Mouse (Mus musculus) liver, adult 2 months (tissue): ENCODE data around the gene Pcbp1. TPM values are rescaled to one million over a fixed set of nuclear protein-coding genes. Genes with fewer than 3 reads are reported as not detected.
A peak's percentile ranks its signal among the peaks of the same experiment; 100 is the strongest.

ENCODE experiments used
- DNase-seq: peaks from one replicate; pipeline ENCODE4 v3.0.0-alpha.2; 2011; ENCODE audit warnings: low read depth, low spot score; ENCODE audit errors: extremely low read depth
- H3K27ac ChIP-seq: fragments of 200-500 bp; replicated peaks from 2 replicates; pipeline ENCODE4 v1.5.1; 2012; ENCODE audit warnings: low read depth, mild to moderate bottlenecking, control low read depth, inconsistent platforms, low read length; ENCODE audit not compliant: insufficient read depth
- H3K27me3 ChIP-seq: fragments of 200-500 bp; 2 replicates; pipeline ENCODE4 v1.6.1; 2012; ENCODE audit warnings: mild to moderate bottlenecking, moderate library complexity, low read length, inconsistent platforms; ENCODE audit not compliant: control insufficient read depth, insufficient read depth
- H3K36me3 ChIP-seq: fragments of 200-500 bp; 2 replicates; pipeline ENCODE4 v1.6.1; 2012; ENCODE audit warnings: low read length, inconsistent platforms; ENCODE audit not compliant: control insufficient read depth, insufficient read depth
- H3K4me1 ChIP-seq: fragments of 200-500 bp; 2 replicates; pipeline ENCODE4 v1.6.1; 2011; ENCODE audit warnings: low read length; ENCODE audit not compliant: control insufficient read depth, insufficient read depth
- H3K4me3 ChIP-seq: fragments of 200-500 bp; 2 replicates; pipeline ENCODE4 v1.5.1; 2011; ENCODE audit warnings: low read depth, mild to moderate bottlenecking, control low read depth, low read length, moderate library complexity; ENCODE audit not compliant: insufficient read depth
- H3K79me2 ChIP-seq: fragments of 200-500 bp; 2 replicates; pipeline ENCODE4 v1.6.1; 2012; ENCODE audit warnings: inconsistent platforms, mild to moderate bottlenecking, low read length, moderate library complexity; ENCODE audit not compliant: control insufficient read depth, insufficient read depth
- H3K9ac ChIP-seq: fragments of 200-500 bp; 2 replicates; pipeline ENCODE4 v1.6.1; 2012; ENCODE audit warnings: low read depth, mild to moderate bottlenecking, control low read depth, inconsistent platforms, low read length
- CTCF ChIP-seq: fragments of 200-500 bp; IDR thresholded peaks from 2 replicates; pipeline ENCODE4 v1.5.1; 2011; ENCODE audit warnings: low read depth, low read length, control low read depth
- POLR2A ChIP-seq: fragments of 200-500 bp; IDR thresholded peaks from 2 replicates; pipeline ENCODE4 v1.6.1; 2011; ENCODE audit warnings: low read length, control low read depth; ENCODE audit not compliant: insufficient read depth; ENCODE audit errors: extremely low read depth
- whole genome bisulfite sequencing: fragments of 180-500 bp; shearing (Covaris S2); methylation state at CpG from one replicate; pipeline ENCODE4 v1.1.7; 2018; 5-methylcytosine and 5-hydroxymethylcytosine counted together
- polyA plus RNA-seq: library from polyadenylated mRNA; depleted of rRNA; stranded (reverse); fragments of >200 nt; gene quantifications from 2 replicates; pipeline ENCODE4 v1.2.3, GENCODE M21; 2012
- total RNA-seq: library from RNA; depleted of rRNA; stranded (reverse); fragments of >200 nt; gene quantifications from 2 replicates; pipeline ENCODE4 v1.2.3, GENCODE M21; 2014

Pcbp1 gene
- total and polyA plus RNA-seq, 2 experiments = 38.2 to 119 TPM

GRCm38 (mm10) chr6:86522001-86522911, 3.9 kb downstream of the Pcbp1 start:
- Histone ChIP-seq H3K36me3 (peaks cover 2% of the 10 kb centered on the region; the same call in 1 of the 2 replicates), H3K4me3 (no peak overlapping the region), H3K79me2 (peaks cover 12% of the 10 kb centered on the region; the same call in 1 of the 2 replicates), H3K9ac (no peak overlapping the region), H3K27me3 (no peaks in the 10 kb centered on the region), H3K27ac (no peak overlapping the region), H3K4me1 (peaks cover 6% of the 10 kb centered on the region)
- WGBS = 87% methylated on average over 5 of the region's 5 CpGs
- no peak for DNase-seq
- no peak for TF ChIP-seq POLR2A
- no peak for TF ChIP-seq CTCF

GRCm38 (mm10) chr6:86519767-86520345, 6.3 kb downstream of the Pcbp1 start:
- 85% methylated on average over 3 of the region's 3 CpGs for WGBS
- H3K4me3 ChIP-seq = no peak overlapping the region
- no peak overlapping the region for H3K9ac ChIP-seq
- H3K4me1 ChIP-seq = peaks cover 6% of the 10 kb centered on the region
- no peak for DNase-seq
- H3K79me2 ChIP-seq = peaks cover 5% of the 10 kb centered on the region; the same call in 1 of the 2 replicates
- no peaks in the 10 kb centered on the region for H3K27me3 ChIP-seq
- peaks cover 2% of the 10 kb centered on the region; the same call in 1 of the 2 replicates for H3K36me3 ChIP-seq
- TF ChIP-seq CTCF = no peak
- TF ChIP-seq POLR2A = no peak
- no peak overlapping the region for H3K27ac ChIP-seq

GRCm38 (mm10) chr6:86516021-86516420, 10.1 kb downstream of the Pcbp1 start:
- H3K4me3 ChIP-seq = no peak overlapping the region
- TF ChIP-seq POLR2A (no peak), CTCF (no peak)
- no peaks in the 10 kb centered on the region for H3K79me2 ChIP-seq
- no peak overlapping the region for H3K9ac ChIP-seq
- no peaks in the 10 kb centered on the region for H3K27me3 ChIP-seq
- WGBS = 88% methylated on average over 1 of the region's 1 CpGs
- H3K4me1 ChIP-seq = no peaks in the 10 kb centered on the region
- peak overlapping the region; percentile 27; the same call in 1 of the 2 replicates for H3K27ac ChIP-seq
- no peaks in the 10 kb centered on the region for H3K36me3 ChIP-seq
- DNase-seq = no peak

DNA sequence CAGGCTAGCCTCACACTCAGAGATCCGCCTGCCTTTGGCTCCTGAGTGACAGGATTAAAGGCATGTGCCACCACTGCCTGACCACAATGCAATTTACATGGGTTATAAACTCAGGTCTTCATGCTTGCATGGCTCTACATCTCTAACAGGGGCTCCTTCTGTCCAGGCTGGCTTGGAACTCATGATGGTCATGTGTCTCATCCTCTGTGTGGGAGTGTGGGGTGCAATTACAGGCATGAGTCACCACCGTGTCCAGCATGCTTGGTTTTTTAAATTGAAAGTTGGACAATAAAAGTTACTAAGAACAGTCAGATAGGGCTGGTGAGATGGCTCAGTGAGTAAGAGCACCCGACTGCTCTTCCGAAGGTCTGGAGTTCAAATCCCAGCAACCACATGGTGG, 12.8 kb downstream of the Pcbp1 start:
- DNase-seq = no peak
- 94% methylated on average over 4 of the region's 4 CpGs for WGBS
- Histone ChIP-seq H3K9ac (no peak overlapping the region), H3K27me3 (no peaks in the 10 kb centered on the region), H3K4me3 (no peak overlapping the region), H3K36me3 (no peaks in the 10 kb centered on the region), H3K79me2 (no peaks in the 10 kb centered on the region), H3K4me1 (no peaks in the 10 kb centered on the region; the same call in 1 of the 2 replicates), H3K27ac (no peak overlapping the region)
- no peak for TF ChIP-seq POLR2A

DNA sequence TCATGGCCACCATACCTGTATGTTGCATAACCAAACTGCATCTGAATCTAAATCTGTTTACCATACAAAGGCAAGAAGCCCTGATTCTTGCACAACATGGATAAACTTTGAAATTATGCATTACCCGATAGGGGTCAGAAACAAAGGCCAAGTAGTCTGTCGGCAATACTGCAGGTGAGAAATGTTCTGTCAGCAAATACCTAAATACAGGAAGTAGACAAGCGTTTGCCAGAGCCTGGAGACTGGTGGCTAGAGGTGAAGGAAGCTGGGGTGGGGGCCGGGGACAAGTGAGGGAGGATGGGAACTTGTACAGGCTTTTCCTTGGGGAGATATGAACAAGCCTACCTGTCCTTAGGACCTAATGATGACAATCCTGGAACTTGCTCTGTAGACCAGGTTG, 15.1 kb downstream of the Pcbp1 start:
- Histone ChIP-seq H3K9ac (no peak overlapping the region), H3K4me3 (no peak overlapping the region), H3K79me2 (no peaks in the 10 kb centered on the region), H3K4me1 (no peaks in the 10 kb centered on the region; the same call in 1 of the 2 replicates), H3K27ac (no peak overlapping the region), H3K27me3 (no peaks in the 10 kb centered on the region), H3K36me3 (no peaks in the 10 kb centered on the region)
- TF ChIP-seq POLR2A (no peak), CTCF (no peak)
- no peak for DNase-seq
- WGBS = 34% methylated on average over 4 of the region's 4 CpGs

DNA sequence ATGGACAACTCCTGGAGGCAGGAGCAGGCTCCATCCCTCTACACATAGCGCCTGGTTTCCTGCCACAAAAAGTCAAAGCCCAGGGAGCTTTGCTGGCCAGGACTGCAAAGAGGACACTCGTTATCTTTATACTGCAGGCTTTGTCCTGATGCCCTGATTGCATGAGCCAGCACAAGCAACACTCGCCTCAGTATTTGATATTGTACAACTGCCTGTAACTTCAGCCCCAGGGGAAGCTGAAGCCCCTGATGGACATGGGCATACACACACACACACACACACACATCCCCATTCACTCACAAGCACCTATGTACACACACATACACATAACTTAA, 16.3 kb downstream of the Pcbp1 start:
- no peak for DNase-seq
- no peaks in the 10 kb centered on the region for H3K79me2 ChIP-seq
- H3K4me3 ChIP-seq = no peak overlapping the region
- H3K4me1 ChIP-seq = peaks cover 4% of the 10 kb centered on the region; the same call in 1 of the 2 replicates
- no peak overlapping the region for H3K9ac ChIP-seq
- 32% methylated on average over 3 of the region's 3 CpGs for WGBS
- H3K27ac ChIP-seq = no peak overlapping the region
- H3K27me3 ChIP-seq = no peaks in the 10 kb centered on the region
- TF ChIP-seq POLR2A (no peak), CTCF (no peak)
- H3K36me3 ChIP-seq = no peaks in the 10 kb centered on the region
